Mouse (Mus musculus) neural tube, embryonic 10.5 days (tissue): ENCODE results near the gene Itsn1.

Experiments used
- DNase-seq: peaks from one replicate; pipeline ENCODE4 v3.0.0-alpha.2; 2017; ENCODE audit warnings: low spot score; ENCODE audit errors: extremely low spot score

Gene Itsn1

DNA sequence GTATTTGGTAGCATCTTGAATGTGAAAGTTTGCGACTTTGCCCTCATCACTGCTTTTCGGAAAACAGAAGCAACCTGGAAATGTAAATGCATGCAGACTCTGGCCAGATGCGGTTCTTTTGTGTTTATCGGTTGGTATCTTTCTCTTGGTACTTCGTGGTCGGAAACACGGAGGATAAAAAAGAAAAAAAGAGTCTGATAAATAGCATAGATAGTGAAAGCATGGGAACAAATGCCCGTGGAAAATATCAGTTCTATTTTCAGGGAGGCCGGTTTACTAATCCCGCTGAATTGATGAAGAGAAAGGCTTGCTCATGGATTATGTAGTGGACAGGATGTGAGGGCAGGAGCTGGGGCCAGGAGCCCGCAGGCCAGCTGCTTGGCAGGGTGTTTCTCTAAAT lies 1.4 kb downstream of the Itsn1 start:
- no peak for DNase-seq

- no peak for DNase-seq
These were observed 3.7 kb downstream of the Itsn1 start for GRCm38 (mm10) chr16:91732816-91733215.

DNA sequence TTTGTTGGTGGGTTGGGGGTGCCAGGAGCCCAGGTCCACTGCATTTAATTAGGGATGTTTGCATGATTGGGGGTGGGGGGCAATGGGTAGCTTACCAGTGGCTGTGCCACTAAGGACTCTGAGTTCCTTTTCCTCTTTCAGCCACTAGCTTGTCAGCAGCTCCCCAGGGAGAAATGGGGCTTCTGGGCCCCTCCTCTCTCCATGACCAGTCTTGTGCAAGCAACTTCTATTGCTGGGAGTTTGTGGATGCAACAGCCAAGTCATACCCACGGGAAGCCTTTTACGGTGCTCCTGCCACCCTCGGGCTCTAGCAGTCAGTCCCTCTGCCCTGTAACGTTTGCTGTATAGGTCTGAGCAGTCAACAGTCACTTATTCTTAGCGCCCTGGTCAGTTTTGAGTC lies 5.7 kb downstream of the Itsn1 start:
- no peak for DNase-seq

GRCm38 (mm10) chr16:91736046-91736816 lies 7.2 kb downstream of the Itsn1 start:
- DNase-seq = no peak

DNA sequence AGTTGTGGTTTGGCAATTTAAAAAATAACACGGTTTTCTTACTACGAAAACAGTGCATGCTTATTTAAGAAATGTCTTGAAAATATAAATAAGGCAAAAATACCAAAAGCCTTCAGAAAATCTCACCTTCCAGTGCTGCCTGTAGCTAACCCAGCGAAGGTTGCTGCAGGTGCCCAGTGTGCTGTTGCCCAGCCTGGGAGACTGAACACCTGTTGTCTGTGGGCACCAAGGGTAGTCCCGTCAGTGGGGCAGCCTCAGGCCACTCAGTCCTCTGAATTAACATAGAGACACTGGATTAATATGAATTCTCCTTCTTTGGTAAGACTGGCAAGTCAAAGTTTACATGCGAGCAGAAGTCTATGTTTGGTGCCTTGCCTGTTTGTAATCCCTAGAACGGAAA lies 9.4 kb downstream of the Itsn1 start:
- DNase-seq = no peak

- no peak for DNase-seq
These were observed 11.3 kb downstream of the Itsn1 start for GRCm38 (mm10) chr16:91740184-91740917.

- DNase-seq = no peak
These were observed 11.8 kb downstream of the Itsn1 start for GRCm38 (mm10) chr16:91740918-91741255.

DNA sequence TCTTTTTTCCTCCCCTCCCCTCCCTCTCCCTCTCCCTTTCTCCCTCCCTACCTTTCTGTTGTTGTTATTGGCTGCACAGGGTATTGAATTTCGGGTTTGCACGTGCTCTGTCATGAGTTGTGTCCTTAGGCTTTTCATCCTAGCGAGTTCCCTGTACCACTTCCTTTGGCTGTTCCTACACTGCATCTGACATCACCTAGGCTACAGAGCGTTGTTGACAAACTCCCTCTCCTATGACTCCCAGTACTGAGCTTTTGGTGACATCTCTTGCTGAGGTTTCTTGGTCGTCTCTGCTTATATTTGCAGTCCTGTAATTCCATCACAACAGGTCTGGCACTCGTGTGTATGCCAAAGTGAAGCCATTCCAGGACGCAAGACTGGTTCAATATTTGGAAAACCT lies 14.0 kb downstream of the Itsn1 start:
- no peak for DNase-seq

- DNase-seq = no peak
These were observed 17.2 kb downstream of the Itsn1 start for GRCm38 (mm10) chr16:91746101-91746950.

GRCm38 (mm10) chr16:91747567-91747966 lies 18.5 kb downstream of the Itsn1 start:
- DNase-seq = no peak

DNA sequence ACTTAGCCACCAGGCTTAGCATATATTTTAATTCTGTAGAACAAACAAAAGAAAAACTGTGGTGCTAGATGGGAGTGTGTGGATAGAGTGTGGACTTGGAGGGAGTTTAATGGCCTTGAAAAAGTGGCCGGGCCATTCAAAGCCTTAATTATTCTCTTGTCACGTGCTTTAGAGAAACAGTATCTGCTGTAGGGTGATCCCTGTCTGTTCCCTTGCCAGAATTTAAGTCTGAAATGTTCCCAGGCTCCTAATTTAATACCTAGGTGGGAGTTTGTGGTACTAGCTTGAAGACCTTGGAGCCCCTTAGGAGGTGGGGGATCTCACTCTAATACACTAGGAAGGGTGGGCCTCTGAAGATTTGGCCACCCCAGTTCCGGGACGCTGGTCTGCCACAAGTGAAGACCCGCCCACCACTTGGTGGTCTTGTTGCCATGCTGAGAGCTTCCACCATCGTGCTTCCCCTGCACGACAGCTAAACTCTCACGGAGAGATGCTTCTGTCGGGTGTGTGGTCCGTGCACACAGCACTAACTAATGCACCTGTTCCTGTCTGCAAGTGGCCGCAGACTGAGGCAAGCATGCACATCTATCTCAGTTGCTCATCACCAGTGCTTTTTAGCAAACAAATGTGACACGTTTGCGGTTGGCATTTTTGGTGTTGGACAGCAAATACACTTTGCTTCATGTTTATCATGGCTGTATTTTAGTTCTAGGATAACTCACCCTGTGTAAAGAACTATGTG lies 22.7 kb downstream of the Itsn1 start:
- DNase-seq = no peak

GRCm38 (mm10) chr16:91753611-91754010 lies 24.5 kb downstream of the Itsn1 start:
- no peak for DNase-seq

DNA sequence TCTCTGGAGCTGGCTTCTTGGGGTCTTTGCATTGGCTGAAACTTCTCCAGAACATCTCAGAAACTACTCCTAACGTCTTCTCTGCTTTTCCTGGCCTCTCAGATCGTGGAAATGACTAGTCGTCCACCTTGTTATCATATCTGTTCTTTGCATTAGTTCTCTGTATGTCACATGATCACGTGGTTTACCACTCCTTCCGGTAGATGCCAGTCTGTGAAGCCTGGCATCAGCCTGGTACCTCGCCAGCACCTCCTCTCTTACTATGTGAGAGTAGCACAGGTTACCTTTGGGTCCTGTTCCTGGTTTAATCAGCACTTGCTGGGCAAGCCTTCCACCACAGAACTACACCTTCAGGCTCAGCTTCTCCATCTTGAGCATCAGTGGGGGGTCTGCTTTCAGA lies 25.9 kb downstream of the Itsn1 start:
- DNase-seq = no peak

- DNase-seq = no peak
These were observed 32.1 kb downstream of the Itsn1 start for GRCm38 (mm10) chr16:91761202-91761601.

DNA sequence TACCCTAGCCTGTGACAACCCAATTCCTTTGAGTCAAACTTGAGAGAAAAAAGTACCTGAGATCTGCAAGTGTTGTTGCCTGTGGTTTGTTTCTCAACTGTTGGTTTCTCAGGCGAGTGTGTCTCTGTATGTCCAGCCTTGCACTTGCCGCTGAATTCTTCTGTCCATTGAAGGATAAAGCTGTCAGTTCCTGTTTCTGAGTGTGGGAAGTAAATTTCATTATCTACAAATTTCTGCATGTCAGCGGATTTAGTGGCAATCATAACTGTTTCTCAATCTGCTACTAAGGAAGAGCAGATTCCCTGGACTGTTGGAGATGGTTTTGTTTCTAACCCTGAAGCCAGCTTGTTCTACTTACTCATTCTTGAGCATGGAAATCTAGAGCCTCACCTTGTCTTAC lies 32.7 kb downstream of the Itsn1 start:
- no peak for DNase-seq

DNA sequence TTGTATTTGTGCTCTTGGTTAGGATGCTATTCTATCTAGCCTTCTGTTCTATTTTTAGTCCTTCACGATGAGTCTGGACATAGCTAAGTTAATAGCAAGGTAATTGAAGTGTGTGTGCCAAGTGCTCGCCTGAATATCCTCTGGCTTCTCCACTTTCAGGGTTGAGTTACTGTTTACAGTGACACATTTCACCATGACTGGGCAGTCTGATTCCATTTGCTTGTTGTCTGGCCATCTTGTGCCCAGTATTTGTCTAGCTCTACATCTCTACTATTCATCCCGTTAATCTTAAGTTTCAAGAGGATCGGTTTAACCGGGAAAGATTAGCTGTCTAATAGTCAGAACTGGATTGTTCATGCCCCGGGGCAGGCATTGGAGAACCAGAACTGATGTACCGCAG lies 33.4 kb downstream of the Itsn1 start:
- no peak for DNase-seq

DNA sequence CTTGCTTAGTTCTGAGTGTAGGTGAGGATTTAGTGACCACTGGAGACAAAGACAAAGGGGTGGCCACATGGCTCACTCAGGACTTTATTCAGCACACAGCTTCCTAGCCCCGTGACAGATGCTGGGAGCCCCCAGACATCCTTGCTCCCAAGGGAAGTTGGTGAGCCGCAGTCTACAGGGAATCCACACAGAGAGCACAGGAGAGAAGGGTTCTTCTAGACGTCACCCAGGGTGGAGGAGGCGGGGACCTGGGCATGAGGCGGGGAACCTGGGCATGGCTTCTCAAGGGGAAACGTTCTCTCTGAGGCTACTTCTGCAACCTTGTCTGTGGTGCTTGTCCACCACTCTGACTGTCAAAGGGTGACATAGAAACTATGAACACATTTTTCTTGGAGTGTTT lies 34.9 kb downstream of the Itsn1 start:
- DNase-seq = no peak

- DNase-seq = no peak
These were observed 35.3 kb downstream of the Itsn1 start for GRCm38 (mm10) chr16:91764414-91764813.

DNA sequence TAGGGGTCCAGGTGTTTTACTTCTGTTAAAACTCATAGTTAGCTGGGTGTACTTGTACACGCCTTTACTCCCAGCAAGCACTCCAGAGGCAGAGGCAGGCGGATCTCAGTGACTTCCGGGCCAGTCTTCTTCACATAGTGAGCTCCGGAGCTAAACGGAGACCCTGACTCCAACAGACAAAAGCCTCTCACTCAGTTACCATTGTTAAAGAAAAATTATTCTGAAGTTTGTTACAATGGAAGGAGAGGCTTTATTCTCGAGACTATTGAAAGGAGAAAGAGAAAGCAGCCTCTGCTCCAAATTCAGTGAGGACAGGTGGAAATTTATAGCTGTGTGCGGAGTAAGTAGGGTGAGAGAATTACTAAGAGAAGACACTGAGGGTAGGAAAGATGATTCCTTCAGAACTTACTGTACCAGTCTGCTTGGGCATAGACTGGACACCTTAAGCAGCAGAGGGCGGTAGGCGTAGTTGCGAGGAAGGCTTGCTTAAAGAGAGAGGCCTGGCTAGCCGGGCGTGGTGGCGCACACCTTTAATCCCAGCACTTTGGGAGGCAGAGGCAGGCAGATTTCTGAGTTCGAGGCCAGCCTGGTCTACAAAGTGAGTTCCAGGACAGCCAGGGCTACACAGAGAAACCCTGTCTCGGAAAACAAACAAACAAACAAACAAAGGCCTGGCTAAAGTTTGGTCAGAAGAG lies 36.2 kb downstream of the Itsn1 start:
- DNase-seq = no peak

- DNase-seq = no peak
These were observed 36.7 kb downstream of the Itsn1 start for GRCm38 (mm10) chr16:91765816-91766210.

DNA sequence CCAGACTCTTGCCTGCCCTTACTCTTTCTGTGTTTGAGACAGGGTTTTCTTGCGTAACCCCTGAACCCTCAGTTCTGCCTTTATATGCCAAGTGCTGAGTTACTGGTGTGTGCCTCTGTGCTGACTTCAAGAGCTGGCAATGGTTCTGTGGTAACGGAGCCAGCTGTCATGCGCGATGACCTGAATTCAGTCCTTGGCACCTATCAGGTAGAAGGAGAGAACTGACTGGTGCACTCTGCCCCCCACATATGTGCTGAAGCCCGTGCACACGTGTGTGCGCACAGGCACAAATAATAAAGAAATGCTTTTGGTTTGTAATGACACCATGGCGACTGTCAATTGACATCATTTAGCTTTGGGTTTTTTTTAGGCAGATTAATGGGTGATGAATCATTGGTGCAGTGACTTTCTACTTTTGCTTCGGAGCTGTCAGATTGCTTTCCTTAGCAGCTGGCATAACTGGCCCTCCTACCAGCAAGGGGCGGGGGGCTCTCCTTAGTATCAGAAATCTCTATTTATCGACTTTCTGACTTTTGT lies 38.2 kb downstream of the Itsn1 start:
- DNase-seq = no peak
